Mouse (Mus musculus) spleen, adult 2 months (tissue): Measurements from ENCODE around the gene Spsb1.

Experiments
- CTCF ChIP-seq: fragments of 200-500 bp; IDR thresholded peaks from 2 replicates; pipeline ENCODE4 v1.5.1; 2011; ENCODE audit warnings: mild to moderate bottlenecking, inconsistent platforms; ENCODE audit not compliant: insufficient read depth, insufficient read length, insufficient replicate concordance; ENCODE audit errors: extremely low read depth
- POLR2A ChIP-seq: fragments of 200-500 bp; IDR thresholded peaks from 2 replicates; pipeline ENCODE4 v1.6.1; 2011; ENCODE audit warnings: low read depth, low read length, inconsistent platforms

- TF ChIP-seq POLR2A, result no peak
- no peak for TF ChIP-seq CTCF
Measured at GRCm38 (mm10) chr4:149876761-149877160, 78.1 kb downstream of the Spsb1 start.
